Mouse (Mus musculus) brown adipose tissue, adult 24 weeks (tissue): ENCODE results near the gene Mdh1b. TPM values are rescaled to one million over a fixed set of nuclear protein-coding genes. Genes with fewer than 3 reads are reported as not detected.

Experiments
- H3K27ac ChIP-seq: fragments of 200-500 bp; replicated peaks from 2 replicates; pipeline ENCODE4 v1.5.1; 2012; ENCODE audit warnings: low read depth, mild to moderate bottlenecking, low read length
- H3K4me1 ChIP-seq: fragments of 200-500 bp; 2 replicates; pipeline ENCODE4 v1.6.1; 2012; ENCODE audit warnings: low read length, mixed read lengths; ENCODE audit not compliant: control insufficient read depth, insufficient read depth, insufficient read length
- H3K4me3 ChIP-seq: fragments of 200-500 bp; 2 replicates; pipeline ENCODE4 v1.5.1; 2012; ENCODE audit warnings: low read depth, mild to moderate bottlenecking, low read length, moderate library complexity; ENCODE audit not compliant: insufficient read depth
- polyA plus RNA-seq: library from polyadenylated mRNA; stranded (reverse); fragments of >200 nt; gene quantifications from 2 replicates; pipeline ENCODE4 v1.2.4, GENCODE M21; 2012; ENCODE audit not compliant: missing spikeins, insufficient read depth, insufficient read length

The Mdh1b gene
- polyA plus RNA-seq, 1 experiment, result not detected

- Histone ChIP-seq H3K4me1 (no peaks in the 10 kb centered on the region), H3K27ac (no peak within 1 kb of the TSS), H3K4me3 (no peak within 1 kb of the TSS)
Observed at GRCm38 (mm10) chr1:63686827-63687226, 43.3 kb downstream of the Mdh1b start, which contains the start of gene Dytn. Gene Dytn, minus strand, starts transcription at chr1:63686927.

- no peak overlapping the region for H3K27ac ChIP-seq
- H3K4me1 ChIP-seq, result no peaks in the 10 kb centered on the region
- no peak overlapping the region for H3K4me3 ChIP-seq
Observed at GRCm38 (mm10) chr1:63675975-63676374, 54.1 kb downstream of the Mdh1b start.

GRCm38 (mm10) chr1:63668852-63669160 is 61.3 kb downstream of the Mdh1b start:
- H3K4me3 ChIP-seq, result no peak overlapping the region
- no peak overlapping the region for H3K27ac ChIP-seq
- no peaks in the 10 kb centered on the region for H3K4me1 ChIP-seq

GRCm38 (mm10) chr1:63667949-63668851 is 61.9 kb downstream of the Mdh1b start:
- H3K4me1 ChIP-seq, result no peaks in the 10 kb centered on the region
- H3K27ac ChIP-seq, result no peak overlapping the region
- H3K4me3 ChIP-seq, result no peak overlapping the region

GRCm38 (mm10) chr1:63667201-63667948 is 62.7 kb downstream of the Mdh1b start:
- Histone ChIP-seq H3K4me3 (no peak overlapping the region), H3K4me1 (no peaks in the 10 kb centered on the region), H3K27ac (no peak overlapping the region)

GRCm38 (mm10) chr1:63666089-63666488 is 64.0 kb downstream of the Mdh1b start:
- H3K4me3 ChIP-seq, result no peak overlapping the region
- H3K4me1 ChIP-seq, result no peaks in the 10 kb centered on the region
- no peak overlapping the region for H3K27ac ChIP-seq

- H3K4me1 ChIP-seq, result no peaks in the 10 kb centered on the region
- H3K27ac ChIP-seq, result no peak overlapping the region
- no peak overlapping the region for H3K4me3 ChIP-seq
Observed at GRCm38 (mm10) chr1:63659591-63659990, 70.5 kb downstream of the Mdh1b start.

- Histone ChIP-seq H3K4me3 (no peak overlapping the region), H3K27ac (no peak overlapping the region), H3K4me1 (no peaks in the 10 kb centered on the region)
Observed at GRCm38 (mm10) chr1:63658016-63658415, 72.1 kb downstream of the Mdh1b start.

Other genes starting within 250 kb of the Mdh1b start
- not detected in 2 replicates for gene Gm39653, start 114.3 kb downstream of the Mdh1b start, polyA plus RNA-seq
- gene Dytn, start 43.4 kb downstream of the Mdh1b start, polyA plus RNA-seq, result not detected in 2 replicates
- 33.7 and 36.9 TPM in 2 replicates for gene Fastkd2, start 296 bp upstream of the Mdh1b start, polyA plus RNA-seq
- gene 4933402D24Rik, start 38.9 kb upstream of the Mdh1b start, polyA plus RNA-seq, result not detected in 2 replicates